Mouse (Mus musculus) hindbrain, postnatal 0 days (tissue): ENCODE measurements at regions not wholly inside any gene's neighbourhood (a gene's known extent, or its start where the extent isn't known, plus 50 kb on each side); places are given as distances from the start of the nearest gene placed in this dataset.
A peak's percentile ranks its signal among the peaks of the same experiment; 100 is the strongest.

Source experiments
- ATAC-seq: fragments of 200-750 bp; cut with Nextera tagmentation; 2 replicates; pipeline ENCODE4 v1.8.0; 2017; ENCODE audit warnings: mild to moderate bottlenecking, moderate TSS enrichment, moderate library complexity
- DNase-seq: peaks from one replicate; pipeline ENCODE4 v3.0.0-alpha.2; 2015; ENCODE audit warnings: low spot score
- H3K27ac ChIP-seq: fragments of 300-500 bp; sonication (generic); 2 replicates; pipeline ENCODE4 v1.5.1; 2014; ENCODE audit warnings: mild to moderate bottlenecking
- H3K27me3 ChIP-seq: fragments of 300-500 bp; sonication (generic); 2 replicates; pipeline ENCODE4 v1.6.1; 2014; ENCODE audit warnings: low read length, mixed read lengths; ENCODE audit not compliant: insufficient read depth
- H3K36me3 ChIP-seq: fragments of 300-500 bp; sonication (generic); 2 replicates; pipeline ENCODE4 v1.6.1; 2014; ENCODE audit warnings: low read length, mixed read lengths; ENCODE audit not compliant: insufficient read depth
- H3K4me1 ChIP-seq: fragments of 300-500 bp; sonication (generic); 2 replicates; pipeline ENCODE4 v1.6.1; 2014; ENCODE audit warnings: antibody characterized with exemption, low read length, mixed read lengths; ENCODE audit not compliant: insufficient read depth
- H3K4me2 ChIP-seq: fragments of 300-500 bp; sonication (generic); 2 replicates; pipeline ENCODE4 v1.6.1; 2014; ENCODE audit warnings: low read depth, mild to moderate bottlenecking, low read length, moderate library complexity, mixed read lengths
- H3K4me3 ChIP-seq: fragments of 300-500 bp; sonication (generic); 2 replicates; pipeline ENCODE4 v1.5.1; 2014; ENCODE audit warnings: low read length
- H3K9ac ChIP-seq: fragments of 300-500 bp; sonication (generic); replicated peaks from 2 replicates; pipeline ENCODE4 v1.6.1; 2014; ENCODE audit warnings: mild to moderate bottlenecking, low read length, moderate library complexity, mixed read lengths
- H3K9me3 ChIP-seq: fragments of 300-500 bp; sonication (generic); 2 replicates; pipeline ENCODE4 v1.6.1; 2016; ENCODE audit warnings: low read length, mixed read lengths
- CTCF ChIP-seq: IDR thresholded peaks from 2 replicates; pipeline ENCODE4 v1.5.1; 2016; ENCODE audit warnings: antibody characterized with exemption, control low read depth, low read depth
- WGBS: fragments of 180-500 bp; shearing (Covaris S2); extraction: QIAGEN DNeasy Blood & Tissue Kit; methylation state at CpG from one replicate; pipeline ENCODE4 v1.1.7; 2014; 5-methylcytosine and 5-hydroxymethylcytosine counted together

DNA sequence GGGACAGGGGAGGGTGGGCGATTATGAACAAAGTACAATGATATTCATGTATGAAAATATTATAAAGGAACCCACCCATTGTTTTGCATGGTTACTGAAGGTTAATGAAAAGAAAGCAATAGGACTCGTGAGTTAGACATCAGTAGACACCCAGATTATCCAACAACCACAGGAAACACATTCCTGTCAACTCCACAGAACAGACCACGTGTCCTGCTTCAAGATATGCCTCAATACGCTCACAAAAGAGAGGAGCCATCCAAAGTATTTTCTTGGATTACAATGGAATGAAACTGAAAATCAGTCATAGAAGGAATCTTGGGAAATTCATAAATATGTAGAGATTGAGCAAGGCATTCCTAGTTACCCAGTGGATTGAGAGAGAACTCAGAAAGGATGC, 68.5 kb upstream of the Atp1a1 start:
- TF ChIP-seq CTCF: no peak
- DNase-seq: no peak
- WGBS: 85% methylated on average over 4 of the region's 4 CpGs

DNA sequence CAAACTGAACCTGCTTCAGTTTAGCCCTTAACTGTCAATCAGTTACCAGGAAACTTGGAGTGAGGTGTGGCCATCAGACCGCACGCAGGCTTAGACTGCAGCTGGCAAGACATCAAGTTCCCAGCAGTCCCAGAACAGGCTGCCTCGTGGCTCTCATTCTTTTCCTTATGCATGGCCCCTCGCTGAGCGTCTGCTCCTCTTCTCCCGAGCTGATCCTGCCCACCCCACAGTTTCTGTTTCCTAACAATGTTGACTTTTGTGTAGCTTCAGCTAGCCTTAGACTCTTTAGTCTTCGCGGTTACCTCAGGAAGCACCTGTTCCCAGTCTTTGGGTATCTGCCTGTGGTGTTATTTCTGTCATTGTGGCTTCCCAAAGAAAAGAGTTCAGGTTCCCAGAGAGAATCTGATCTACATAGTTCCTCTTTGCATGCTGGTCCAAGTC, 66.1 kb upstream of the Atp1a1 start:
- ATAC-seq: peak; percentile 38; the same call in 1 of the 2 replicates
- H3K4me3 ChIP-seq: no peak overlapping the region
- no peak overlapping the region for H3K9ac ChIP-seq
- H3K9me3 ChIP-seq: no peaks in the 10 kb centered on the region
- no peak overlapping the region for H3K27ac ChIP-seq
- DNase-seq: peak; percentile 49
- H3K36me3 ChIP-seq: no peaks in the 10 kb centered on the region
- H3K27me3 ChIP-seq: no peaks in the 10 kb centered on the region
- WGBS: 27% methylated on average over 8 of the region's 8 CpGs
- H3K4me1 ChIP-seq: peaks cover 7% of the 10 kb centered on the region; the same call in 1 of the 2 replicates
- no peak overlapping the region for H3K4me2 ChIP-seq
- no peak for TF ChIP-seq CTCF

More for the DNA sequence above, 68.5 kb upstream of the Atp1a1 start:
- no peak overlapping the region for H3K4me3 ChIP-seq
- no peaks in the 10 kb centered on the region for H3K27me3 ChIP-seq
- no peaks in the 10 kb centered on the region for H3K9me3 ChIP-seq
- H3K27ac ChIP-seq: no peak overlapping the region
- no peak overlapping the region for H3K4me2 ChIP-seq
- no peaks in the 10 kb centered on the region for H3K36me3 ChIP-seq
- H3K4me1 ChIP-seq: no peaks in the 10 kb centered on the region
- ATAC-seq: no peak
- H3K9ac ChIP-seq: no peak overlapping the region

DNA sequence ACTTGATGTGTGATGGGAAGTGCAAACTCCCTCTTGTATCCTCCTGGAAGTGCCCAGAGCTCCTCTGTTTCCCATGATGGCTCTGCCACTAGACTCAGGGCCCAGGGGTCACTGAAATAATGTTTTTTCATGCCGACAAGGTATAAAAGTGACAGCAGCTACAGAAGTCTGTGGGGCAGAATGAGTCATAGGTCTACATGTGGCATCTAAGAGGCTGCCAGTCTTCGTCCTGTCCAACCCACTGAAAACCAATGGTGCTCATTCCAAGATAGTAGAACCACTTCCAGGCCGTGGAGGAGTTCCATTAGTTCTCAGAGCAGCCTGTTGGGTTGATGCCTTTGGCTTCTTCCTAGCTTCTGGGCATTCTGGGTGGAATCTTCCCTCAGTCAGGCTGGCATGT, 65.3 kb upstream of the Atp1a1 start:
- no peaks in the 10 kb centered on the region for H3K27me3 ChIP-seq
- no peak for TF ChIP-seq CTCF
- WGBS: 93% methylated on average over 3 of the region's 3 CpGs

DNA sequence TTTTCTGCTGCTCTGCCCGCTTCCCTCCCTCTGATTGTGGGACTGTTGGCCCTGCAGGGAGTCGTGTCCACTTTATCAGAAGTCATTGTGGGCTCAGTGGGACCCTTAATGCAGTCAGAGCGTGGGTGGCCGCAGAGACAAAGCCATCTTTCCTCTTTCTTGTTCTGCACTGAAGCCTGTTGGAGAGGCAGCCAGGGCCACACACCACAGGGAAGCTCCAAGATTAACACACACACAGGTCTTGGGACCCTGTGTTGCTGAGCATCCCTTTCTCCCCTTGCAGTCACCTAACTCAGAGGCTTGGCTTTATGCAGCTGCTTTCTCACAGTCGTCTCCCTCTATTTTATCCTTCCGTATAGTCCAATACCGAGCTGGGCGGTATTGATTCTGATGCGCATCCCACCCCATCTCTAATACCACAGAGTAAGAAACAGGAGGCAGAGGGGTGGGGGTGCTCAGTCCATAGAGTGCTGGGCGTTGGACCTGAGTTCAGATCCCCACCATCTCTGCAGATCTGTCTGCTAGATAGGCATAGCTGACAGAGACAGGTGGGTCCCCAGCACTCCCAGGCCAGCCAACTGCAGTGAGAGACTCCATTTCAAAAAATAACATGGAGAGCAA, 63.4 kb upstream of the Atp1a1 start:
- no peak overlapping the region for H3K9ac ChIP-seq
- 64% methylated on average over 10 of the region's 10 CpGs for WGBS
- H3K4me2 ChIP-seq: no peak overlapping the region
- H3K4me3 ChIP-seq: no peak overlapping the region
- no peak for TF ChIP-seq CTCF
- DNase-seq (no peak), ATAC-seq (peak; percentile 56; the same call in 1 of the 2 replicates)
- H3K4me1 ChIP-seq: peaks cover 7% of the 10 kb centered on the region; the same call in 1 of the 2 replicates
- H3K27ac ChIP-seq: no peak overlapping the region
- no peaks in the 10 kb centered on the region for H3K9me3 ChIP-seq
- no peaks in the 10 kb centered on the region for H3K27me3 ChIP-seq
- no peaks in the 10 kb centered on the region for H3K36me3 ChIP-seq

More for the DNA sequence above, 65.3 kb upstream of the Atp1a1 start:
- Histone ChIP-seq H3K4me1 (peaks cover 7% of the 10 kb centered on the region; the same call in 1 of the 2 replicates), H3K4me2 (no peak overlapping the region), H3K4me3 (no peak overlapping the region), H3K9me3 (no peaks in the 10 kb centered on the region), H3K36me3 (no peaks in the 10 kb centered on the region), H3K9ac (no peak overlapping the region), H3K27ac (no peak overlapping the region)
- DNase-seq: no peak
- ATAC-seq: no peak

DNA sequence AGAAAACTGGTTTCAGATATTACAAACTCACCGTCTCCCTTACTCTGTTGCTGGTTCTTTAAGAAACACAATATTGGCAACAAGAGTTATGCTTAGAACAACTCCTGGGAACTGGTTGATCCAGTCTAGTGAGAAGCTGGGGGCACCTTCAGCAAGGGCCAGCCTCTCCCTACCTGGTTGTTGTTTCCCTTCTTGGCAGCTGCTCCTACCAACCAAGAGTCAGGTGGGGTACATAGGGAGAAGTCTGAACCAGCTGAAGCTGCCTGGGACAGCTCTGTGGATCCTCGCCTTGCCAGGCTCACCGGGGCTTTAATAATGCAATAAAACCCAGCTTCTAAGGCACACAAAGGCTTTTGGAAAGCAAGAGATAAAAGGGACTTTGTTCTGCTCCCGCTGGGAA, 62.7 kb upstream of the Atp1a1 start:
- 31% methylated on average over 4 of the region's 4 CpGs for WGBS
- TF ChIP-seq CTCF: no peak
- Histone ChIP-seq H3K4me2 (no peak overlapping the region), H3K27ac (no peak overlapping the region), H3K9ac (no peak overlapping the region), H3K4me3 (no peak overlapping the region), H3K9me3 (no peaks in the 10 kb centered on the region), H3K36me3 (no peaks in the 10 kb centered on the region), H3K4me1 (peaks cover 7% of the 10 kb centered on the region; the same call in 1 of the 2 replicates), H3K27me3 (no peaks in the 10 kb centered on the region)
- ATAC-seq (peak; percentile 31; the same call in 1 of the 2 replicates), DNase-seq (no peak)

DNA sequence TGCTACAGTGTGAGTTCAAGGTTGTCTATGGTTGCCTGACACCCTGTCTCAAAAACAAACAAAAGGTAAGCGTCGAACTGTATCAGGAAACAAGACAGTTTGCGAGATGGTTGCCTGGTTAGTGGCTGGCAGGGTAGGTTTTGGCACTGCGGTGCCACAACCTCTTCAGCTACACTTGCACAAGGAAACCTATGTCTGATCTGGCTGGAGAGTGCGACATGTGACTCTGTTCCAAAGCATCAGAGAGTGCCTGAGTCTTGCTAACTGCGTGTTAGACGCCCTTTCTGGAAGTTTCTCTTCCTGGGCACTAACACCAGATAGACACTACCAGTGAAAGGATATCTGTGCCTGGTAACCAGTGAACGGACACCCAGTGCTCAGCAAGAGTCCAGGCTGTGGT, 62.1 kb upstream of the Atp1a1 start:
- DNase-seq (no peak), ATAC-seq (no peak)
- Histone ChIP-seq H3K4me3 (no peak overlapping the region), H3K9me3 (no peaks in the 10 kb centered on the region), H3K36me3 (no peaks in the 10 kb centered on the region), H3K27ac (no peak overlapping the region), H3K27me3 (no peaks in the 10 kb centered on the region), H3K4me1 (peaks cover 8% of the 10 kb centered on the region; the same call in 1 of the 2 replicates), H3K4me2 (no peak overlapping the region), H3K9ac (no peak overlapping the region)
- no peak for TF ChIP-seq CTCF
- 93% methylated on average over 8 of the region's 8 CpGs for WGBS
